Mouse (Mus musculus) left cerebral cortex, adult 9 months (tissue): ENCODE measurements around the gene Tm4sf20.
A peak's percentile ranks its signal among the peaks of the same experiment; 100 is the strongest.

Source experiments
- DNase-seq, 2 experiments: peaks; one replicate each; pipeline ENCODE4 v3.0.0; 2022; ENCODE audit warnings: low spot score in 2 of 2

Tm4sf20 gene

GRCm38 (mm10) chr1:82768269-82768668, at the start of gene Tm4sf20:
TSS of gene Tm4sf20 (minus strand) at chr1:82768461.
- DNase-seq, result no peak

GRCm38 (mm10) chr1:82815941-82816716, 47.9 kb upstream of the Tm4sf20 start:
- DNase-seq, result no peak

GRCm38 (mm10) chr1:82811766-82812165, 43.5 kb upstream of the Tm4sf20 start:
- DNase-seq, result no peak

GRCm38 (mm10) chr1:82808564-82808963, 40.3 kb upstream of the Tm4sf20 start:
- no peak for DNase-seq

- no peak for DNase-seq
Measured at GRCm38 (mm10) chr1:82807206-82807605, 38.9 kb upstream of the Tm4sf20 start.

GRCm38 (mm10) chr1:82806391-82806790, 38.1 kb upstream of the Tm4sf20 start:
- DNase-seq, result no peak

- DNase-seq, result no peak
Measured at GRCm38 (mm10) chr1:82804059-82804458, 35.8 kb upstream of the Tm4sf20 start.

GRCm38 (mm10) chr1:82803608-82804007, 35.3 kb upstream of the Tm4sf20 start:
- DNase-seq, result no peak

GRCm38 (mm10) chr1:82801105-82801783, 33.0 kb upstream of the Tm4sf20 start:
- DNase-seq, result no peak

- DNase-seq, result no peak
Measured at GRCm38 (mm10) chr1:82798922-82799321, 30.7 kb upstream of the Tm4sf20 start.

GRCm38 (mm10) chr1:82798304-82798703, 30.0 kb upstream of the Tm4sf20 start:
- no peak for DNase-seq

GRCm38 (mm10) chr1:82797088-82797487, 28.8 kb upstream of the Tm4sf20 start:
- no peak for DNase-seq

GRCm38 (mm10) chr1:82795702-82796443, 27.6 kb upstream of the Tm4sf20 start:
- no peak for DNase-seq

GRCm38 (mm10) chr1:82795211-82795610, 26.9 kb upstream of the Tm4sf20 start:
- no peak for DNase-seq

GRCm38 (mm10) chr1:82793986-82794385, 25.7 kb upstream of the Tm4sf20 start:
- peak in 1 of 2 experiments; percentile 49 for DNase-seq

- DNase-seq, result no peak
Measured at GRCm38 (mm10) chr1:82793110-82793509, 24.8 kb upstream of the Tm4sf20 start.

GRCm38 (mm10) chr1:82792238-82792637, 24.0 kb upstream of the Tm4sf20 start:
- DNase-seq, result no peak

- no peak for DNase-seq
Measured at GRCm38 (mm10) chr1:82791105-82791504, 22.8 kb upstream of the Tm4sf20 start.

- DNase-seq, result no peak
Measured at GRCm38 (mm10) chr1:82788070-82788469, 19.8 kb upstream of the Tm4sf20 start.

GRCm38 (mm10) chr1:82787414-82787813, 19.2 kb upstream of the Tm4sf20 start:
- peak in 1 of 2 experiments; percentile 77 for DNase-seq

GRCm38 (mm10) chr1:82785546-82785945, 17.3 kb upstream of the Tm4sf20 start:
- no peak for DNase-seq

GRCm38 (mm10) chr1:82783559-82783958, 15.3 kb upstream of the Tm4sf20 start:
- no peak for DNase-seq
